Mouse (Mus musculus) frontal cortex, postnatal 10 days (tissue): ENCODE measurements around the gene Kpna2.

ENCODE experiments used
- DNase-seq, 2 experiments: peaks; one replicate each; pipeline ENCODE4 v3.0.0; 2022; ENCODE audit warnings: low spot score in 2 of 2, mixed read lengths in 1 of 2

The Kpna2 gene

GRCm38 (mm10) chr11:106982351-106982750 lies 17.0 kb downstream of the Kpna2 start:
- DNase-seq: no peak

DNA sequence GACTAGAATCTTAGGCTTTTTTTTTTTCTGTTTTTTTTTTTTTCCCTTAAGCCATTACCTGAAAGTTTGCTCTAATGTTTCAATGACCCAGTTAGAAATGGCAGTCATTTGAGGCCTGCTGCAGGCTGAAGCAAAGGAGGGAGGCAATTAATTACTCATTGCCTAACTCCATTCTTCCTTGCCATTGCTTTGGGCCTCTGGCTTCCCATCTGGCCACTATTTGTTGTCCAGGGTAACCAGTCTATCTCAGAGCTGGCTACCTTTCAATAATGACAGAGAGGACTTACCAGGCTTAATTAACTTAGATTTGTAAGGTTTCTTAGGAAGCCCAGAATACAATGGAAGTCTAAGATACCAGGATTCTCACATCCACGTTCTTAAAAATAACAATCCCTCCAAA lies 17.6 kb downstream of the Kpna2 start:
- DNase-seq: no peak

- DNase-seq: peak in 1 of 2 experiments; percentile 40
These were observed 18.9 kb downstream of the Kpna2 start for GRCm38 (mm10) chr11:106980455-106980854.

- no peak for DNase-seq
These were observed 23.1 kb downstream of the Kpna2 start for GRCm38 (mm10) chr11:106976194-106976593.

DNA sequence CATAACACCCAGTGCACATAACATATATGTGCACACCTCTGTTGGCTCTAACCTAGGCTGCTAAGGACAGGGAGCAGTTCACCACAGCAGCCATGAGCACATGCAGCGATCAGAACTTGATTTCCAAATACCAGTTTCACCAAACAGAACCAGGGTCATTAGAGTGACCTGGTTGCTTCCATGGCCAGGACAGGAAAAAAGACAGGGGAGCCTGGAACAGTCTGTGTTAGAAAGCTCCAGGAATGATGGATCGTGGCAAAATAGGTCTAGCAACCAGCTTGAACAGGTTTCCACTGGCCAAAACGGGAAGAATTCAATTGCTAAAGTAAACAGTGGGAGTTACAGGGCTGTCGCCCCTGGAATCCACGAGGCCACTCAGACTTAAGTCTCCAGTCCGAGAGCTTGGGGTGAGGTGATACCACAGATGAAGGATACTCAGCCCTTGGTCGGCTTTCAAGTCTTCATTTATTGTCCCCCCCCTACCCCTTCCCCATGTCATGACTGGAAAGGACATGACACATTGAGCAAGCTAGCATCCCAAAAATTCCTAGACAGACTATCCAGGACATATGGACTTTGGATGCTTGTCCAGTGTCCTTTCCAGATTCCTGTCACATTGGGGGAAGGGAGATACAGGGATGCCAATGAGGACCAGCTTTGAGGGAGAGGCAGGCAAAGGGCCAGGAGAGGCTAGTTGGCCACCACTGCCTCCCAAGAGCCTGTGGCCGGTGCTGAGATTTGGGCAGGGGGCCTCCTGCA lies 23.7 kb downstream of the Kpna2 start:
- no peak for DNase-seq

DNA sequence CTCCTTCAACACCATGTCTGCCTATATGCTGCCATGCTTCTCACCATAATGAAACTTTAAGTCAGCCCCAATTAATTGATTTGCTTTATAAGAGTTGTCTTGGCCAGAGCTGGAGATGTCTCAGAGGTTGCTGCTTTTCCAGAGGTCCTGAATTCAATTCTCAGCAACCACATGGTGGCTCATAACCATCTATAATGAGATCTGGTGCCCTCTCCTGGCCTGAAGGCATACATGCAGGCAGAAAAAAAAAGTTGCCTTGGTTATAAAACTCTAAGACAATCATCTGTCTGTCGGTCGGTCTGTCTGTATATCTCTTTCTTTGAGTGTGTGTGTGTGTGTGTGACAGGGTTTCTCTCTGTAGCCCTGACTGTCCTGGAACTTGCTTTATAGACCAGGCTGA lies 24.9 kb downstream of the Kpna2 start:
- DNase-seq: no peak

- no peak for DNase-seq
These were observed 26.3 kb downstream of the Kpna2 start for GRCm38 (mm10) chr11:106973016-106973415.

DNA sequence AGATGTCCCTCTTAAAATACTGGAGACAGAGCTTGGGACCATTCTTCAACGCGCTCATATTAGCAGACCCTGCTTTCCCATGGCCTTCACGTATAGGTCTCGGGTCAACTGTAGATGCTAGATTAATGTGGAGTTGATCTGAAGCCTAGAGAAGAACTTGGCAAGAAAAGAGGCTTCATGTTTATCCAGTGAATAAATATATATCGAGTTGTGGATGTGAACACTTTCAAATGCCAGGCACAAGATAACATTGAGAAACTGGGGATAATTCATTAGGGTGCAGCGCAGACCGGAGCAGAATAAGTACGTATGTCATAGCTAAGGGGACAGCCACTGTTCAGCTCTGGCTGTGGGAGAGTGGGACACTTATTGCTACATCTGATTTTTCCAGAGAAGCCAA lies 29.5 kb downstream of the Kpna2 start:
- DNase-seq: no peak

DNA sequence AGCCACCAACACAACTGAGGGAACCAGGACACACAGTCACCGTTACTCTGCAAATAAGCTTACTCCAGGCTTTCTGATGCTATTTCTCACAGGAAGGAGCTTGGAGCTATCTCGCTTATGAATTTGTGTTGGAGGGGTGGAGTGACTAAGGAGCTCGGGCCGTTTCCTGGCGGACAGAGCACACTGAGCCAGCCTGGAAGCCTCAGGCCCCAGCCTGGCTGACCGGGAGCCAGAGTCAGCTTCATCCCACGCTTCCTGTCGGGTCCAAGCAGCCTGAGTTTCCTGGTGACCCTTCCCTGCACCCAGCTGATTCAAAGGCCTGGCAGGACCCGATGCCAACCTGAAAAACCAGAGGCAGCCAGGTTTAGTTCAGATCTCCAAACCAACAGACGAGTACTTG lies 31.7 kb downstream of the Kpna2 start:
- no peak for DNase-seq

DNA sequence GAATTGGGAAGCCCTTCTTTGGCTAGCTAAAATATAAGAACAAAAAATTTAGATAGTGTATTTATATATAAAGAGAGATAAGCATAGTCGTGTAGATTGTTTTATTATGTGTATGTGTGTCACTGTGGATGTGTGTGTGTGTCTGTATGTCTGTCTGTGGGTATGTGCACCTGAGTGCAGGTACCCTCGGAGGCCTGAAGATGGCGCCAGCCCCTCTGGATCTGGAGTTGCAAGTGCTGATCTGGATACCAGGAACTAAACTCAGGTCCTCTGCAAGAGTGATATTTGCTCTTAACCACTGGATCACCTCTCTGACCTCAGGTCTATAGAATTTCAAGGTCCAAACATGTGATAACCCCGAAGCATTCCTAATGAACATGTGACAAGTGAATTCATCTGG lies 33.5 kb downstream of the Kpna2 start:
- DNase-seq: no peak

GRCm38 (mm10) chr11:106962310-106962709 lies 37.0 kb downstream of the Kpna2 start:
- no peak for DNase-seq

DNA sequence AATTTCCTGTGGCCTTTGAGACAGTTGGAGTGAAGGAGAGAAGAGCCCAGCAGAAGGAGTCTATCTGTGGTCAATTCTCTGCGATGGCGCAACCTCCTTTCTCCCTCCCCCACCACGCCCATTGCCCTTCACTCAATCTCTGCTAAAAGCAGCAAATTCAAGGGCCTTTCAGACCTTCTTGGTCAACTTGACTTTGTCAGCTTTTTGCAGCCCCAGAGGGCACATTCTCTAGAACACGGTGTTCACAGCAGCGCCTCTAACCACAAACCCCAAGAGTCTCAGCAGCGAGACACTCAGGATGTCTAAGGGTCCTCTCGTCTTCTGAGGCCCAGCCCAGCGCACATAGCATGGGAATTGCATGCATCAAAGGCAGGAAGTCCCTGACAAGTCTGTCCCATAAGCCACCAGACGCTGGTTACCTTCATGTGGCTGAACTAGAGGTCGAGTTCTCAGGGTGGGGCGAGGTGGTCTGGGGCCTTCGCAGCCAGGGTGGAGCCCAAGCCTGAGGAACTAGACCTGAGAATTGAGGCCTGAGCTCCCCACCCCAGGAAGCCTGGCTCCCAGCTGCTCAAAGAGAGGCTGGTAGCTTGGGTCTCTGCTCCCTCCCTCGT lies 37.8 kb downstream of the Kpna2 start:
- DNase-seq: no peak

- no peak for DNase-seq
These were observed 40.2 kb downstream of the Kpna2 start for GRCm38 (mm10) chr11:106959121-106959520.

- DNase-seq: no peak
These were observed 40.8 kb downstream of the Kpna2 start for GRCm38 (mm10) chr11:106958407-106959071.

DNA sequence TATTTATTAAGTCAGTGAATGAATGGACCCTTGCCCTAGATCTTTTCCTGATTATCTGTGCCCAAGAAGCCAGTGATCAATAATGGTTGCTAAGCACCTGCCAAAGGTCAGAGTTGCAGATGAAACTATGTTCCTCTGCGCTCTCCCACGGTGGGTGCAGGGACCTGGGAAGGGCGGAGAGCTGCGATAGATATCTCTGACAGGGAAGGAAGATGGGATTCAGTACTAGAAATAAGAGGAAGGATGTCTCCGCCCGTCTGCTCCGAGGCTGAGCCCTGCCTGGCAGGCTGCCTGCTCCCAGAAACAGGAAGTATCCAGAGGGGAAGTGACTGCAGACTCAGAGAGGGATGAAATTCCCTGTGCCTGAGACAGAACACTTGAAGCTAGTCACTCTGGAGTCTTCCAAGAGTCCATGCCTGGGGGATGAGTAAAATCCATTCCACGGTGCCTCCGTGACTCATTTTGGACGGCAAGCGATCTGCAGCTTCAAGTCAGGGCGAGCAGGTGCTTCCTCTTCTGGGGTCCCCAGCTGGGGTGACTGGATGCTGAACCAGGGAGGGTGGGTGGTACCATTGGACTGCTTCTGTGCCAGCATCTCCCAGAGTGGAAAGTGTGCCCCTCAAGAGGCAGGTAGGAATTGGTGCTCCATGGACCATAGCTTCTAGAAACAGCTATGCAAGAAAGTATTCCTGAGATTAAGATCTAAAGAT lies 41.9 kb downstream of the Kpna2 start:
- peak in 1 of 2 experiments; percentile 23 for DNase-seq

- DNase-seq: no peak
These were observed 44.8 kb downstream of the Kpna2 start for GRCm38 (mm10) chr11:106954566-106954965.

DNA sequence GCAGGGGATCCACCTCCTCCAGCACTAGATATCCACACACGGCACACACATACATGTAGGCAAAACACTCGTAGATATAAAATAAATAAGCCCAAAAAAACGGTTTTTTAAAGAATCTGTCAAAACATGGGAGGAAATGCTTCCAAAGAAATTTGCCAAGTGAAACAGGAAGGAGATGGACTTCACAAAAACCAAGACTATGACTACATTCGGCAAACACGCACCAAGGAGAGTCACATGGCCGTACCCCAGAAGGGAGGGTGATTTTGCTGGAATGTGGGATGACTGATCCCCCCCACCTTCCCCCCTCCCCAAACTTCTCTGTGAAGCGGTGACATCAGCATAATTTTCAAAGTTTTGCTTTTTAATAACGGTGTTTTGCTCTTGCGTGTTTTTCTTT lies 45.2 kb downstream of the Kpna2 start:
- no peak for DNase-seq
